Mouse (Mus musculus) embryonic fibroblast, embryonic 13.5 days (primary cell): ENCODE results near the gene Ctdsp1. TPM values are rescaled to one million over a fixed set of nuclear protein-coding genes. Genes with fewer than 3 reads are reported as not detected.

Experiments used
- H3K27ac ChIP-seq: 2 replicates; pipeline ENCODE4 v1.5.1; 2012; ENCODE audit warnings: low read length, control low read depth, inconsistent platforms; ENCODE audit not compliant: insufficient read depth
- H3K4me1 ChIP-seq: 2 replicates; pipeline ENCODE4 v1.6.1; 2011; ENCODE audit warnings: low read length; ENCODE audit not compliant: control insufficient read depth, insufficient read depth
- H3K4me3 ChIP-seq: 2 replicates; pipeline ENCODE4 v1.5.1; 2011; ENCODE audit warnings: mild to moderate bottlenecking, control low read depth, low read length; ENCODE audit not compliant: insufficient read depth
- CTCF ChIP-seq: IDR thresholded peaks from 2 replicates; pipeline ENCODE4 v1.5.1; 2011; ENCODE audit warnings: mild to moderate bottlenecking, control low read depth, low read length, moderate library complexity, borderline replicate concordance; ENCODE audit not compliant: insufficient read depth
- POLR2A ChIP-seq: IDR thresholded peaks from 2 replicates; pipeline ENCODE4 v1.6.1; 2011; ENCODE audit warnings: low read depth, mild to moderate bottlenecking, control low read depth, low read length, moderate library complexity
- polyA plus RNA-seq: library from polyadenylated mRNA; stranded (reverse); fragments of >200 nt; gene quantifications from 2 replicates; pipeline ENCODE4 v1.2.4, GENCODE M21; 2011; ENCODE audit warnings: low read depth; ENCODE audit not compliant: missing spikeins, insufficient read length

Gene Ctdsp1
- polyA plus RNA-seq, 1 experiment = 78.6 TPM

DNA sequence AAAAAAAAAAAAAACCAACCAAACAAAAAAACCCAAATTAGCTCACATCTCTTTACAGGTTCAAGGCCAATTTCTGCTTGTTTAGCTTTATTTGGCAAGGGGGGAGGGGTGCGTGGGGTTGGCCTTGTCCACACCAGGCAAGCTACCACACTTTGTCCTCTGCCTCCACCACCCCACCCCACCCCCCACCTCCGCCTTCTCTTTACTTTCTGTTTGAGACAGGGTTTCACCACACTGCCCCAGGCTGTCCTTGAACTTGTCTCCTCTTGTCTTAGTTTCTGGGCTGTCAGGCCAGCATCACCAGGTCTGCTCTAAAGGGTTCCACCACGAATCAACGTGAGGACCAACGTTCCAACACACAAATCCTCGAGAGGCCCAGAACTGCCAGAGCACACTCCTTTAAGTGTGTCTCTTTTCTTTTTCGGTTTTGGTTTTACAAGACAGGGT lies 12.2 kb upstream of the Ctdsp1 start:
- Histone ChIP-seq H3K4me3 (no peak overlapping the region), H3K4me1 (no peaks in the 10 kb centered on the region), H3K27ac (no peak overlapping the region)
- TF ChIP-seq CTCF (no peak), POLR2A (no peak)

DNA sequence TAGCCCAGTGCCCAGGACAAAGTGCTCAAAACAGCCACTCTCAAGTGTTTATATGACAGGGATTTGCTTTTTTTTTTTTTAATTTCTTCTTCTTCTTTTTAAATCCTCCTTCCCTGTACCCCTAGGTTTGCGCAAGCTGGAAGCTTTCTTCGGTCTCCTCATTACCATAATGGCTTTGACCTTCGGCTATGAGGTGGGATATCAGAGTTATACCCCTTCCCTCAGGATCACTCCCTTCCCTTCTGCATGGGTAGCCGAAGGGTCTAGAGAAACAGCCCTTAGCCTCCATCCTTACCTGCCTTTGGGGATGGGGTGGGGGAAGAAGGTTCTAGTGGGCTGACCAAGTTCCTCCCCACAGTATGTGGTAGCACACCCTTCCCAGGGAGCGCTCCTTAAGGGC lies 10.8 kb upstream of the Ctdsp1 start:
- H3K4me1 ChIP-seq = no peaks in the 10 kb centered on the region
- TF ChIP-seq CTCF (no peak), POLR2A (no peak)
- H3K4me3 ChIP-seq = no peak overlapping the region
- H3K27ac ChIP-seq = no peak overlapping the region

DNA sequence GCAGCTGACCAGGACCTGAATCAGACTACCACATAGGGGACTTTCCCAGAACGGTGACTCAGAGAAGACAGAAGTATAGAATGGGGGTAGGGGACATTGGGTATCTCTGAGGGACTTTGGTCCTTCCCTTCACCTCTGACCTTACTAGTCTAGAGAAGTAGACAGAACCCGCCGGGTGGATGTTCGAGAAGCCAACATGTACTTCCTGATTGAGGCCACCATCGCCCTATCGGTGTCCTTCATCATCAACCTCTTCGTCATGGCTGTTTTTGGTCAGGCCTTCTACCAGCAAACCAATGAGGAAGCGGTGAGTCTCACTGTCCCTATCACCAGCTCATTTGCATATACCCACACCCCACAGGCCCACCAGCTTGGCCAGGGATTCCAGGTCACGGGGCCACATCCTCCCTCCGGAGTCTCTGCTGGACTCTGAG lies 9.7 kb upstream of the Ctdsp1 start:
- TF ChIP-seq POLR2A = no peak
- no peak for TF ChIP-seq CTCF
- Histone ChIP-seq H3K4me1 (no peaks in the 10 kb centered on the region), H3K27ac (no peak overlapping the region), H3K4me3 (no peak overlapping the region)

DNA sequence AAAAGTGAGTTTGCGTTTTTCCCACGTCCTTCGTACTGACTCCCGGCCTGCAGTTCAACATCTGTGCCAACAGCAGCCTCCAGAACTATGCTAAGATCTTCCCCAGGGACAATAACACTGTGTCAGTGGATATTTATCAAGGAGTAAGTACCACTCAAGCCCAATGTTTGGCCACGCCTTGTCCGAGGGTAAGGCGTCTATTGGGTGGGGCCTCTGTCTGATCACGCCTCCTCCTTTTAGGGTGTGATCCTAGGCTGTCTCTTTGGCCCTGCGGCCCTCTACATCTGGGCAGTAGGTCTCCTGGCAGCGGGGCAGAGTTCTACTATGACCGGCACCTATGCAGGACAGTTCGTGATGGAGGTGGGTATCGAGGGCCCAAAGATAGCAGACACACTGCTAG lies 7.9 kb upstream of the Ctdsp1 start:
- Histone ChIP-seq H3K4me3 (no peak overlapping the region), H3K27ac (no peak overlapping the region), H3K4me1 (no peaks in the 10 kb centered on the region)
- TF ChIP-seq CTCF (no peak), POLR2A (no peak)

DNA sequence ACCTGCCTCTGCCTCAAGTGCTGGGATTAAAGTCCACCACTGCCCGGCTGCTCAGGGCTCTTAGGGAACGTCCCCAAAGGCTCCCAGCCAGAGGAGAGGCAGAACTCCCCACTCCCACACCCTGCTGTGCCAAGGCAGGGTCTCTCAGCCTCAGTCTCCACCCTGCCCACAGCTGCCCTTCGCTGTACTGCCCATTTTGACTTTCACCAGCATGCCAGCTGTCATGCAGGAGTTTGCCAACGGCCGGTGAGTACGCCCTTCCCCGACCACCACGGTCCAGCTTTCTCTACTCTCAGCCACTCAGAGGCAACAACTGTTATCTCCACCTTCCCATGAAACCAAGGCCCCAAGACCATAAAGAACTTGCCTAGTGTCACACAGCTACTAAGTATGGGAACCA lies 6.8 kb upstream of the Ctdsp1 start:
- TF ChIP-seq CTCF (no peak), POLR2A (no peak)
- Histone ChIP-seq H3K27ac (no peak overlapping the region), H3K4me3 (no peak overlapping the region), H3K4me1 (no peaks in the 10 kb centered on the region)

DNA sequence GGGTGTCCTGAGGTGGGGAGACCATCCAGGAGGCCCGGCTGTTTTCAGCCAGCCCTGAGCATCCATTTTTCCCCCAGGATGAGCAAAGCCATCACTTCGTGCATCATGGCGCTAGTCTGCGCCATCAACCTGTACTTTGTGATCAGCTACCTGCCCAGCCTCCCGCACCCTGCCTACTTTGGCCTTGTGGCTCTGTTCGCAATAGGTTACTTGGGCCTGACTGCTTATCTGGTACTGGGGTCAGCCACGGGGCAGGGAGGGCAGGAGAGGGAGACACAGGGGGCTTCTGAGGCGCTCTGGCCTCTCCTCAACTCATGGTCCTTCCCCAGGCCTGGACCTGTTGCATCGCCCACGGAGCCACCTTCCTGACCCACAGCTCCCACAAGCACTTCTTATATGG lies 6.2 kb upstream of the Ctdsp1 start:
- Histone ChIP-seq H3K27ac (no peak overlapping the region), H3K4me3 (no peak overlapping the region), H3K4me1 (no peaks in the 10 kb centered on the region)
- TF ChIP-seq CTCF (no peak), POLR2A (no peak)

DNA sequence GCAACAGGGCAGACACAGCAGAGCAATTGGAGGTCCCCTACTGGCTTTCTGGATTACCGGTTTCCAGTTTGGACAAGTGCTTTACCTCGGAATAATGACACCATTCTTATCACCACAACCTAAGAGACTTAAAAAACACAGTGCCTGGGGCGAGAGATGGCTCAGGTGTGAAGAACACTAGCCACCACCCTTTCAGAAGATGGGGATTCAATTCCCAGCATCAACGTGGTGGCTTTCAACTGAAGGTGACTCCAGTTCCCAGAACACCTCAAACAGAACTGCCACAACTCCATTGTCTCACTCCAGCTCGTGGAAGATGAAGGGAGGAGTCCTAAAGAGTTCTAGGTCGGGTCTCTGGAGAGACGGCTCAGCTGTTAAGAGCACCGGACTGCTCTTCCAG lies 5.8 kb upstream of the Ctdsp1 start:
- H3K4me1 ChIP-seq = no peaks in the 10 kb centered on the region
- no peak overlapping the region for H3K4me3 ChIP-seq
- TF ChIP-seq CTCF = no peak
- TF ChIP-seq POLR2A = no peak
- no peak overlapping the region for H3K27ac ChIP-seq

DNA sequence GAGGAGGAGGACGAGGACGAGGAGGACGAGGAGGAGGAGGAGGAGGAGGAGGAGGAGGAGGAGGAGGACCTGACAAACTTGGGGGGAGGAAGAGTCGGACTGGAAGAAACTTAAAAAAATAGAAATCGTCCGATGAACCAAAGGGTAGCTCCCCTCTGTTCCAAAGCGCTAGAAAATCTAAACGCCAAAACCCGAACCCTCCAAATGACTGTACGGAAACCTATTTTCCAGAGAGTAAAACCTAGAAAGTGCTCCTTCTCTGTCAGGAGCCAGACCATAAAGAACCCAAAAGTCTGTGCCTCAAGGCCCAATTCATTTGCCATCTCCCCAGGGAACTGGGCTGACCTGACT lies 5.0 kb upstream of the Ctdsp1 start:
- Histone ChIP-seq H3K27ac (peak overlapping the region; percentile 96), H3K4me3 (peak overlapping the region; percentile 41), H3K4me1 (no peaks in the 10 kb centered on the region)
- TF ChIP-seq POLR2A (no peak), CTCF (no peak)

DNA sequence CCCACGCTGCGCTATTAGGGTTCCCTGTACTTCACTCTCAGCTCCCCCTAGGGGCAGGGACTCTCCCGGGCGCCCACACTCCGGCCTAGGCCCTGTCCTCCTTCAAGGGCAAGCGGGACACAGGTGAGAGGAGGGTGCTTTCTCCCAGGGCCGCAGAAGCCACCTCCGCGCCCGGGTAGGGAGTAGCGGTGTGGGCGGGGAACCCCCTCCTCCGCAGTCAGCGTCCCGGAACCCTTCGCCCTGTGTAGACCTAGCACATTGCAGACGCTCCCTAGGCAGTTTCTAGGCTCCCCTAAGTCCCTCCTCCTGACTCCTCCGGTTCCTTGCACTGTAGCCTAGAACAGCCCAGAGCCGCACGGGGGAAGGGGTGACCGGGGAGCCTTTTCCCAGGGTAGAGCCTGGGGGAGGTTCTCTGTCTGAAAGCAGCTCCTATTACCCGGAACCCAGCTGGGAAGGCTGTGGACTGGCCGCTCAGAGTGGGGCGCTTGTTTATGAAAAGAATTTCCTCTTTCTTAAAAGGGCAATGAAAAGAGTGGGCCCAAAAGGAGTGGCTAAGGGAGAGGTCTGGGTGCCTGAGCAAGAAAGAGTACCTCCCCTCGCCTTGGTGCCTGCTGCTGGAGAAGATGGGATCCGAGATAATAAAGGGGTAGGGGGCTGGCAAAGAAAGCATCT lies 4.5 kb upstream of the Ctdsp1 start:
- H3K27ac ChIP-seq = peak overlapping the region; percentile 96
- H3K4me3 ChIP-seq = peak overlapping the region; percentile 41
- no peak for TF ChIP-seq CTCF
- TF ChIP-seq POLR2A = peak; percentile 49; the same call in 1 of the 2 replicates
- no peaks in the 10 kb centered on the region for H3K4me1 ChIP-seq

DNA sequence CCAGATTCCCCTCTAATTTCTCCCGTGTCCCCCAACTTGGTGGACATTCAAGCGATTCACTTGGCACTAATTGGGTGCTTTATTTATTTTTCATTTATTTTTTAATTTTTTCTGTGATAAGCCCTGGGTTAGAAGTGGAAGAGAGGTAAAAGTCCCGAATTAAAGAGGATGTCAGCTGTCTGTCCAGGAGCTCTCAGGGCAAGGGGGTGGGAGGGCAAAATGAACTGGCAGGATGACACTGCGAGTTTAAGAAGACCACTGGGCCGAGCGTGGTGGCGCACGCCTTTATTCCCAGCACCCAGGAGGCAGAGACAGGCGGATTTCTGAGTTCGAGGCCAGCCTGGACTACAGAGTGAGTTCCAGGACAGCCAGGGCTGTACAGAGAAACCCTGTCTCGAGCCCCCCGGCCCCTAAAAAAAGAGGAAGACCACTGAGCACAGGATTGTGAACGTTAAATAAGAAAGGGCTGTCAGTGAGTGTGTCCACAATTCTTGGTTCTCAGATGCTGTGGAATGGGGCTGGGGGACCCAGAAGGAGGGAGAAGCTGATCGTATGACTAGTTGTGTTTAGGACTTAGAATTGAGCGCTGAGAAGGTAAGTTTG lies 3.8 kb upstream of the Ctdsp1 start:
- Histone ChIP-seq H3K27ac (peak overlapping the region; percentile 96), H3K4me3 (peak overlapping the region; percentile 41; the same call in 1 of the 2 replicates), H3K4me1 (no peaks in the 10 kb centered on the region)
- TF ChIP-seq POLR2A (no peak), CTCF (no peak)

DNA sequence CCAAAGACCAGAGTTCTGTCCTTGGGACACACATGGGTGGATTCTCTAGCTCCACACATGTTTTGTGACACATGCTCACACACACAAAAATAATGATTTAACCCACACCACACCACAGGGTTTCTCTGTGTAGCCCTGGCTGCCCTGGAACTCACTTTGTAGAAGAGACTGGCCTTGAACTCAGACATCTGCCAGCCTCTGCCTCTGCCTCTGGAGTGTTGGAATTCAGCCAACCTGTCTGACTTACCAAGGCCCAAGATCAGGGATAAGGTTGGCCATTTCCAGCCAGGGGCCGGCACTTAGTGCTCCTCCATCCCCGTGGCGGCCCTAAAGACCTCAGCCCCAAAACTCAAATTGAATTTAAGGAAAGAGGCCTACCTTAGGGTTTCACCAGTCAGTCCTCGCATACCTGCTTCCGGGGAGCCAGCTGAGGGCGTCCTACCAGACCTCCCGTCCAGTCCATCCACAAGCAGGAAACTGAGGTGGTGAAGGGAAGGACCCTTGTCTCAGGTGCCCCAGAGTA lies 2.9 kb upstream of the Ctdsp1 start:
- Histone ChIP-seq H3K4me3 (no peak overlapping the region), H3K27ac (no peak overlapping the region), H3K4me1 (0 out of 2 replicates have a peak, but pooled peaks cover 3% of the 10 kb centered on the region)
- TF ChIP-seq POLR2A (no peak), CTCF (no peak)
